Mouse (Mus musculus) c-Kit-positive CD71-positive TER-119-negative erythroid progenitor cells, embryonic 14.5 days (primary cell): ENCODE results near the gene Cd109.
A peak's percentile ranks its signal among the peaks of the same experiment; 100 is the strongest.

Experiments used
- DNase-seq: peaks from one replicate; pipeline ENCODE4 v3.0.0-alpha.2; 2013; ENCODE audit warnings: low read depth

Gene Cd109

GRCm38 (mm10) chr9:78646008-78646777 lies 30.8 kb downstream of the Cd109 start:
- peak; percentile 38 for DNase-seq

- no peak for DNase-seq
Measured at GRCm38 (mm10) chr9:78648641-78649040, 33.3 kb downstream of the Cd109 start.

GRCm38 (mm10) chr9:78649398-78649797 lies 34.1 kb downstream of the Cd109 start:
- DNase-seq = no peak

- DNase-seq = no peak
Measured at GRCm38 (mm10) chr9:78657564-78657963, 42.2 kb downstream of the Cd109 start.

- no peak for DNase-seq
Measured at GRCm38 (mm10) chr9:78671446-78671985, 56.2 kb downstream of the Cd109 start.

GRCm38 (mm10) chr9:78700691-78701090 lies 85.3 kb downstream of the Cd109 start:
- peak; percentile 27 for DNase-seq

- no peak for DNase-seq
Measured at GRCm38 (mm10) chr9:78702509-78703239, 87.3 kb downstream of the Cd109 start.

GRCm38 (mm10) chr9:78720888-78721798 lies 105.8 kb downstream of the Cd109 start:
- DNase-seq = no peak

- no peak for DNase-seq
Measured at GRCm38 (mm10) chr9:78731931-78732330, 116.6 kb downstream of the Cd109 start.

- DNase-seq = no peak
Measured at GRCm38 (mm10) chr9:78735519-78735918, 120.2 kb downstream of the Cd109 start.

- no peak for DNase-seq
Measured at GRCm38 (mm10) chr9:78742012-78742411, 126.7 kb downstream of the Cd109 start.

- DNase-seq = no peak
Measured at GRCm38 (mm10) chr9:78750246-78750645, 134.9 kb downstream of the Cd109 start.
